Mouse (Mus musculus) kidney, adult 2 months (tissue): ENCODE results near the gene Mybbp1a. TPM values are rescaled to one million over a fixed set of nuclear protein-coding genes. Genes with fewer than 3 reads are reported as not detected.
A peak's percentile ranks its signal among the peaks of the same experiment; 100 is the strongest.

ENCODE experiments used
- DNase-seq: peaks from one replicate; pipeline ENCODE4 v3.0.0; 2021
- H3K27ac ChIP-seq: fragments of 200-500 bp; 2 replicates; pipeline ENCODE4 v1.5.1; 2012; ENCODE audit warnings: low read depth, low read length, control low read depth, inconsistent platforms; ENCODE audit not compliant: insufficient read depth
- H3K27me3 ChIP-seq: fragments of 200-500 bp; replicated peaks from 2 replicates; pipeline ENCODE4 v1.6.1; 2012; ENCODE audit warnings: mild to moderate bottlenecking, moderate library complexity, low read length, inconsistent platforms; ENCODE audit not compliant: control insufficient read depth, insufficient read depth
- H3K36me3 ChIP-seq: fragments of 200-500 bp; 2 replicates; pipeline ENCODE4 v1.6.1; 2012; ENCODE audit warnings: mild to moderate bottlenecking, moderate library complexity, low read length, inconsistent platforms; ENCODE audit not compliant: control insufficient read depth, insufficient read depth
- H3K4me1 ChIP-seq: fragments of 200-500 bp; 2 replicates; pipeline ENCODE4 v1.6.1; 2011; ENCODE audit warnings: low read length; ENCODE audit not compliant: control insufficient read depth, insufficient read depth
- H3K4me3 ChIP-seq: fragments of 200-500 bp; 2 replicates; pipeline ENCODE4 v1.5.1; 2011; ENCODE audit warnings: mild to moderate bottlenecking, low read depth, low read length, control low read depth; ENCODE audit not compliant: insufficient read depth
- CTCF ChIP-seq: fragments of 200-500 bp; conservative IDR thresholded peaks from 2 replicates; pipeline ENCODE4 v1.5.1; 2011; ENCODE audit warnings: low read depth, mild to moderate bottlenecking, control low read depth, low read length, moderate library complexity, mixed read lengths; ENCODE audit not compliant: insufficient read depth, insufficient read length
- POLR2A ChIP-seq: fragments of 200-500 bp; IDR thresholded peaks from one replicate; pipeline ENCODE4 v1.6.1; 2011; ENCODE audit warnings: low read depth, low read length, control low read depth
- WGBS: fragments of 180-500 bp; shearing (Covaris S2); methylation state at CpG from one replicate; pipeline ENCODE4 v1.1.7; 2018; 5-methylcytosine and 5-hydroxymethylcytosine counted together
- polyA plus RNA-seq: library from polyadenylated mRNA; depleted of rRNA; stranded (reverse); fragments of >200 nt; gene quantifications from 2 replicates; pipeline ENCODE4 v1.2.3, GENCODE M21; 2012

The Mybbp1a gene
- polyA plus RNA-seq, 1 experiment = 27.0 TPM

GRCm38 (mm10) chr11:72407574-72407973 is 33.6 kb upstream of the Mybbp1a start:
- Histone ChIP-seq H3K27ac (no peak overlapping the region), H3K4me3 (no peak overlapping the region), H3K4me1 (peaks cover 20% of the 10 kb centered on the region), H3K27me3 (no peaks in the 10 kb centered on the region), H3K36me3 (no peaks in the 10 kb centered on the region)
- DNase-seq = no peak
- no peak for TF ChIP-seq POLR2A
- no peak for TF ChIP-seq CTCF
- 39% methylated on average over 7 of the region's 7 CpGs for WGBS

DNA sequence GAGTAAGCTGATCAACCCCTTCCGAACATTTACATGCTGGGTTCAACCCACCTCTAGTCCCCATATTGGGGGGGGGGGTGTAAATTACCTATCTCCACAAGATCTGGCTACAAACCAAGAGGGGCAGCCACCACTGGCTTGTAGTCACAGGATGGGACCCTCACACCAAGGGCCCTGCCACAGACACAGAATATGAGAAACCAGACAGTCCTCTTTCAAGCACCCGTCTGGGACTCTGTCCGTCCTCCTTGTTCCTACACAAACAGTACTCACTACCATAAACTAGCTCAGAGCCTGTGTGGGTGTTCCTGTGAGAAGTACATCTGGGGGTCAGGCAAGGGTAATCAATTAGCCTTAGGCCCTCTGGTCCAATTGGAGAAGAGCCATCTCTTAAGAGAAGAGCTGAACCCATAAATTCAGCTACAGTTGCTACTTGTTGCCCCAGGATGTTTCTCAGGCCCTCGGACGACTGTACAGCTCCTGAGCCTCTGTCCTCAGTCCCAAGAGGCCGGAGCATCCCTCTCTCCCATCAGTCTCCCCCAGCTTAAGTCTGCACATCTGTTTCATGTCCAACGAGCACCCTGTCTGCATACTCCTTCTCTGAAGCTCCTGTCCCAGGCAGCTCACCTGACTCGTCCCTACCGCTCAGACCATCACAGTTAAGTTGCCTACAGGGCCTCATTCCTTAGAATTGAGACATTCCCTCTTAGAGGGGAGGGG is 32.5 kb upstream of the Mybbp1a start:
- no peaks in the 10 kb centered on the region for H3K36me3 ChIP-seq
- no peaks in the 10 kb centered on the region for H3K27me3 ChIP-seq
- H3K4me1 ChIP-seq = peaks cover 18% of the 10 kb centered on the region; the same call in 1 of the 2 replicates
- DNase-seq = no peak
- TF ChIP-seq POLR2A (no peak), CTCF (no peak)
- 32% methylated on average over 9 of the region's 9 CpGs for WGBS
- peak overlapping the region; percentile 61 for H3K27ac ChIP-seq
- H3K4me3 ChIP-seq = peak overlapping the region; percentile 23; the same call in 1 of the 2 replicates

- no peak for DNase-seq
- 39% methylated on average over 12 of the region's 12 CpGs for WGBS
- Histone ChIP-seq H3K27ac (peak overlapping the region; percentile 61), H3K4me3 (peak overlapping the region; percentile 93), H3K27me3 (no peaks in the 10 kb centered on the region), H3K4me1 (peaks cover 18% of the 10 kb centered on the region; the same call in 1 of the 2 replicates), H3K36me3 (no peaks in the 10 kb centered on the region)
- TF ChIP-seq CTCF (no peak), POLR2A (no peak)
Measured at GRCm38 (mm10) chr11:72409649-72410385, 31.3 kb upstream of the Mybbp1a start.

DNA sequence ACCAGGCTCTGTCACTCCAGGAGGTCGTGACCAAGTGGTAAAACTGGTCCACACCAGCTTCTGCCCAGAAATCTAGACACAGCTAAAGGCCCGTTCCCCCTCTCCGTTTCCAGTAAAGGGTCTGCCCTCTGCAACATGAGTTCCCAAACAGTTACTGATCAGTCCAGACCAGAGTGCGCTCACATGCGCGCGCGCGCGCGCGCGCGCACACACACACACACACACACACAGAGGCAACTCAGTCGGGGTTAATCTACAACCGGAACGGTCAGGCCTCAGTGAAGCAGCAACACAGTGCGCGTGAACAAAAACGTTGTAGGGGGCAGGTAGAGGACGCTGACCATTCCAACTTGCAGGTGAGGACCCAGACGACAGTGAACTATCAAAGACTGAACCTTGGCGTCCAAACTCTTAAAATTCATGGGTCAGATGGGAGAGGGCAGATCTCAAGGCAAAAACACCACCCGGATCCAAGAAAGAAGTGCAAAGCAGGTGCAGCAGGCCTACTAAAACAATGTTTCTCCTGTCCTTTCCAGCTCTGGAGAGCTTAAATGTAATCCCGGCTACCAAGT is 30.5 kb upstream of the Mybbp1a start:
- peak; percentile 96 for DNase-seq

GRCm38 (mm10) chr11:72411093-72411921 is 29.8 kb upstream of the Mybbp1a start, which contains the start of gene Smtnl2:
Smtnl2 (minus strand) TSS chr11:72411713.
- Histone ChIP-seq H3K36me3 (no peaks in the 10 kb centered on the region), H3K27me3 (no peaks in the 10 kb centered on the region), H3K4me1 (peaks cover 11% of the 10 kb centered on the region; the same call in 1 of the 2 replicates), H3K4me3 (peak within 1 kb of the TSS; percentile 93), H3K27ac (peak within 1 kb of the TSS; percentile 98)
- TF ChIP-seq POLR2A = peak; percentile 30
- peak; percentile 50 for TF ChIP-seq CTCF
- peak; percentile 95 for DNase-seq
- under 1% methylated on average over 84 of the region's 86 CpGs for WGBS

More for the DNA sequence above, 30.5 kb upstream of the Mybbp1a start:
- H3K36me3 ChIP-seq = no peaks in the 10 kb centered on the region
- 5% methylated on average over 25 of the region's 25 CpGs for WGBS
- no peak for TF ChIP-seq CTCF
- no peak for TF ChIP-seq POLR2A
- H3K4me1 ChIP-seq = peaks cover 17% of the 10 kb centered on the region; the same call in 1 of the 2 replicates
- peak overlapping the region; percentile 93 for H3K4me3 ChIP-seq
- peak overlapping the region; percentile 98 for H3K27ac ChIP-seq
- H3K27me3 ChIP-seq = no peaks in the 10 kb centered on the region

GRCm38 (mm10) chr11:72411945-72412344 is 29.2 kb upstream of the Mybbp1a start:
- H3K27me3 ChIP-seq = no peaks in the 10 kb centered on the region
- WGBS = 17% methylated on average over 9 of the region's 9 CpGs
- H3K4me1 ChIP-seq = peaks cover 11% of the 10 kb centered on the region; the same call in 1 of the 2 replicates
- DNase-seq = no peak
- H3K36me3 ChIP-seq = no peaks in the 10 kb centered on the region
- TF ChIP-seq CTCF (no peak), POLR2A (no peak)
- H3K4me3 ChIP-seq = peak overlapping the region; percentile 32; the same call in 1 of the 2 replicates
- peak overlapping the region; percentile 28; the same call in 1 of the 2 replicates for H3K27ac ChIP-seq
